Mouse (Mus musculus) C2C12 (cell line): ENCODE measurements around the gene Plekha3.

ENCODE experiments used
- CEBPB ChIP-seq: IDR thresholded peaks from one replicate; pipeline ENCODE4 v1.6.1; 2011; ENCODE audit warnings: low read depth, mild to moderate bottlenecking, control low read depth, moderate library complexity
- CTCF ChIP-seq: IDR thresholded peaks from one replicate; pipeline ENCODE4 v1.5.1; 2011; ENCODE audit not compliant: control insufficient read depth, insufficient read depth, insufficient read length
- FOSL1 ChIP-seq: IDR thresholded peaks from one replicate; pipeline ENCODE4 v1.8.0; 2011; ENCODE audit warnings: mild to moderate bottlenecking, low read length; ENCODE audit not compliant: poor library complexity, insufficient read depth, severe bottlenecking
- MAX ChIP-seq: IDR thresholded peaks from one replicate; pipeline ENCODE4 v1.6.1; 2011; ENCODE audit warnings: mild to moderate bottlenecking, control low read depth
- MYOD1 ChIP-seq: IDR thresholded peaks from one replicate; pipeline ENCODE4 v1.6.1; 2011; ENCODE audit warnings: low read depth; ENCODE audit not compliant: control insufficient read depth, insufficient read length
- USF1 ChIP-seq: IDR thresholded peaks from one replicate; pipeline ENCODE4 v1.6.1; 2011; ENCODE audit warnings: low read depth, mild to moderate bottlenecking, control low read depth, moderate library complexity

DNA sequence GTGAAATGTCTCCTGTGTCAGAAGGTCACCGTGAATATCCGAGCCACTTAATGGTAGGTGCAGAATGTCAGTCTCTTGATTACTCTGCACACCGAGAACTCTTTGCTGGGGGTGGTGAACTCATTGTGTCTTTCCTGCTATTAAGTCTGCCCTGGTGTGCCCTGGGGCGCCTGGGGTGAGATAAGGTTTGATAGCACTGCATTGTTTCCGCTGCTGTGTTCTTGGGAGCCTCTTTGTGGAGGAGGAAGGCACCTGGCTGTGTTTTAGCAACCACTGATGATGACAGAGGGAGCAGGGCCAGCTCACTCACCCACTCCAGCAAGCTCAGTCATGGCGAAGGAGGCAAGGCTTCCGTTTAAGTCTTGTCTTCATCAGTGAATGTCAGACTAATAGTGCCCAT, 13.1 kb downstream of the Plekha3 start:
- TF ChIP-seq CTCF (no peak), FOSL1 (no peak), MAX (no peak), USF1 (no peak), CEBPB (no peak), MYOD1 (no peak)
